Mouse (Mus musculus) CH12.LX (cell line): ENCODE results near the gene Lgals9. TPM values are rescaled to one million over a fixed set of nuclear protein-coding genes. Genes with fewer than 3 reads are reported as not detected.

Source experiments
- DNase-seq: peaks from one replicate; pipeline ENCODE4 v3.0.0-alpha.2; 2013; ENCODE audit errors: extremely low read depth
- H3K27ac ChIP-seq: 2 replicates; pipeline ENCODE4 v1.5.1; 2012; ENCODE audit warnings: low read depth, mild to moderate bottlenecking, control low read depth, moderate library complexity; ENCODE audit not compliant: insufficient read depth
- H3K27me3 ChIP-seq: replicated peaks from 2 replicates; pipeline ENCODE3; 2012; ENCODE audit warnings: inconsistent platforms
- H3K36me3 ChIP-seq, 2 experiments: replicated peaks in 1 of 2; 2 replicates each; pipeline versions ENCODE3 to v1.6.1; 2012; ENCODE audit warnings: inconsistent platforms in 1 of 2, low read length in 1 of 2, mild to moderate bottlenecking in 1 of 2, mixed read lengths in 1 of 2, moderate library complexity in 1 of 2; ENCODE audit not compliant: control insufficient read depth in 1 of 2, insufficient read depth in 1 of 2
- H3K4me1 ChIP-seq, 2 experiments: 2 replicates each; pipeline ENCODE4 v1.6.1; 2012; ENCODE audit warnings: inconsistent platforms in 1 of 2, moderate library complexity in 1 of 2; ENCODE audit not compliant: insufficient read depth in 2 of 2, control insufficient read depth in 1 of 2
- H3K4me2 ChIP-seq: 2 replicates; pipeline ENCODE4 v1.6.1; 2012; ENCODE audit warnings: low read depth, mild to moderate bottlenecking, control low read depth; ENCODE audit not compliant: poor library complexity, insufficient read depth, severe bottlenecking
- H3K4me3 ChIP-seq, 3 experiments: fragments of 150-350 bp in 1 of 3; sonication (generic) in 1 of 3; replicated peaks in 1 of 3; 2 replicates each; pipeline versions ENCODE3 to v1.5.1; 2011 to 2012; ENCODE audit warnings: low read depth in 2 of 3, low read length in 2 of 3, mild to moderate bottlenecking in 2 of 3, moderate library complexity in 2 of 3, control low read depth in 1 of 3, improper control_type of control experiment in 1 of 3, inconsistent platforms in 1 of 3, mixed read lengths in 1 of 3; ENCODE audit not compliant: poor library complexity in 1 of 3
- H3K79me2 ChIP-seq: replicated peaks from 2 replicates; pipeline ENCODE4 v1.6.1; 2012; ENCODE audit warnings: mild to moderate bottlenecking, moderate library complexity; ENCODE audit not compliant: control insufficient read depth, poor library complexity, insufficient read depth, severe bottlenecking; ENCODE audit errors: extremely low read depth
- H3K9ac ChIP-seq: 2 replicates; pipeline ENCODE4 v1.6.1; 2012; ENCODE audit warnings: low read depth, mild to moderate bottlenecking, control low read depth, moderate library complexity; ENCODE audit not compliant: insufficient read depth
- H3K9me3 ChIP-seq: replicated peaks from 2 replicates; pipeline ENCODE3; 2012; ENCODE audit warnings: low read length, inconsistent platforms, mixed read lengths
- BHLHE40 ChIP-seq: IDR thresholded peaks from 2 replicates; pipeline ENCODE4 v1.6.1; 2011; ENCODE audit warnings: mild to moderate bottlenecking, low read depth, low read length, improper control_type of control experiment
- CHD1 ChIP-seq: IDR thresholded peaks from 2 replicates; pipeline ENCODE4 v1.6.1; 2012; ENCODE audit warnings: low read depth, low read length, improper control_type of control experiment, inconsistent platforms
- CTCF ChIP-seq, 2 experiments: IDR thresholded peaks in 1 of 2; conservative IDR thresholded peaks in 1 of 2; 2 replicates each; pipeline ENCODE4 v1.5.1; 2011 to 2012; ENCODE audit warnings: low read depth in 2 of 2, low read length in 2 of 2, improper control_type of control experiment in 1 of 2, inconsistent platforms in 1 of 2, mild to moderate bottlenecking in 1 of 2, moderate library complexity in 1 of 2
- E2F4 ChIP-seq: IDR thresholded peaks from 2 replicates; pipeline ENCODE4 v1.6.1; 2011; ENCODE audit warnings: low read depth, low read length, improper control_type of control experiment; ENCODE audit not compliant: insufficient replicate concordance
- GABPA ChIP-seq: IDR thresholded peaks from 2 replicates; pipeline ENCODE4 v1.6.1; 2012; ENCODE audit warnings: low read depth, low read length, improper control_type of control experiment, inconsistent platforms; ENCODE audit not compliant: insufficient replicate concordance
- HCFC1 ChIP-seq: IDR thresholded peaks from 2 replicates; pipeline ENCODE4 v1.6.1; 2012; ENCODE audit warnings: low read depth, mild to moderate bottlenecking, inconsistent platforms, low read length, improper control_type of control experiment
- IRF4 ChIP-seq: IDR thresholded peaks from 2 replicates; pipeline ENCODE4 v1.6.1; 2014; ENCODE audit warnings: low read depth, mild to moderate bottlenecking, inconsistent platforms, low read length, improper control_type of control experiment
- JUN ChIP-seq: IDR thresholded peaks from 2 replicates; pipeline ENCODE4 v1.6.1; 2011; ENCODE audit warnings: low read depth, mild to moderate bottlenecking, low read length, improper control_type of control experiment, moderate library complexity; ENCODE audit not compliant: insufficient read depth
- MAFK ChIP-seq: IDR thresholded peaks from 2 replicates; pipeline ENCODE4 v1.6.1; 2011; ENCODE audit warnings: low read length, improper control_type of control experiment; ENCODE audit not compliant: insufficient replicate concordance
- NRF1 ChIP-seq: IDR thresholded peaks from 2 replicates; pipeline ENCODE4 v1.6.1; 2014; ENCODE audit warnings: low read depth, mild to moderate bottlenecking, inconsistent platforms, low read length, improper control_type of control experiment, moderate library complexity
- PAX5 ChIP-seq: IDR thresholded peaks from 2 replicates; pipeline ENCODE4 v1.6.1; 2012; ENCODE audit warnings: low read length, inconsistent platforms, mixed read lengths
- RAD21 ChIP-seq: IDR thresholded peaks from 2 replicates; pipeline ENCODE4 v1.6.1; 2011; ENCODE audit warnings: low read depth, mild to moderate bottlenecking, low read length, improper control_type of control experiment, moderate library complexity
- RCOR1 ChIP-seq: conservative IDR thresholded peaks from 2 replicates; pipeline ENCODE4 v1.6.1; 2012; ENCODE audit warnings: low read depth, mild to moderate bottlenecking, inconsistent platforms, low read length, improper control_type of control experiment
- SMC3 ChIP-seq: IDR thresholded peaks from 2 replicates; pipeline ENCODE4 v1.6.1; 2011; ENCODE audit warnings: low read depth, low read length, improper control_type of control experiment
- UBTF ChIP-seq: IDR thresholded peaks from 2 replicates; pipeline ENCODE4 v1.6.1; 2012; ENCODE audit warnings: low read depth, mild to moderate bottlenecking, inconsistent platforms, low read length, improper control_type of control experiment, moderate library complexity
- USF1 ChIP-seq: IDR thresholded peaks from 2 replicates; pipeline ENCODE4 v1.6.1; 2014; ENCODE audit warnings: low read depth, mild to moderate bottlenecking, inconsistent platforms, low read length, improper control_type of control experiment
- USF2 ChIP-seq: conservative IDR thresholded peaks from 2 replicates; pipeline ENCODE4 v1.6.1; 2011; ENCODE audit warnings: low read depth, low read length, improper control_type of control experiment
- ZC3H11A ChIP-seq: IDR thresholded peaks from 2 replicates; pipeline ENCODE4 v1.6.1; 2012; ENCODE audit warnings: low read depth, mild to moderate bottlenecking, inconsistent platforms, low read length, improper control_type of control experiment
- ZKSCAN1 ChIP-seq: IDR thresholded peaks from 2 replicates; pipeline ENCODE4 v1.6.1; 2012; ENCODE audit warnings: low read depth, inconsistent platforms, low read length, improper control_type of control experiment, borderline replicate concordance
- dilution Hi-C: fragments of 300-500 bp; cut with MboI; formaldehyde crosslinking; loops from 2 replicates; pipeline ENCODE4 v1.14.3; 2020; ENCODE audit warnings: low sequenced_read_pairs; ENCODE audit not compliant: extremely low pct_unique_long_range_greater_than_20kb, extremely low pct_ligation_motif_present
- in situ Hi-C: fragments of 300-500 bp; cut with MboI; formaldehyde crosslinking; loops from 3 replicates; pipeline ENCODE4 v1.14.3; 2019; ENCODE audit warnings: low sequenced_read_pairs, low pct_ligation_motif_present, low pct_unique_long_range_greater_than_20kb, mixed read lengths
- polyA plus RNA-seq: library from polyadenylated mRNA; unstranded; fragments of >175 nt; gene quantifications from 2 replicates; pipeline ENCODE4 v1.2.1, GENCODE M21; 2012; ENCODE audit warnings: low read depth; ENCODE audit not compliant: insufficient read length
- total RNA-seq, 2 experiments: library from RNA; depleted of rRNA; stranded (reverse); fragments of 300-350 nt in 1 of 2; fragments of >200 nt in 1 of 2; gene quantifications; 2 replicates each; pipeline ENCODE4 v1.2.3; 2012 to 2014

The Lgals9 gene
- total and polyA plus RNA-seq, 3 experiments = 4.9 to 16.4 (median 5.0) TPM

DNA sequence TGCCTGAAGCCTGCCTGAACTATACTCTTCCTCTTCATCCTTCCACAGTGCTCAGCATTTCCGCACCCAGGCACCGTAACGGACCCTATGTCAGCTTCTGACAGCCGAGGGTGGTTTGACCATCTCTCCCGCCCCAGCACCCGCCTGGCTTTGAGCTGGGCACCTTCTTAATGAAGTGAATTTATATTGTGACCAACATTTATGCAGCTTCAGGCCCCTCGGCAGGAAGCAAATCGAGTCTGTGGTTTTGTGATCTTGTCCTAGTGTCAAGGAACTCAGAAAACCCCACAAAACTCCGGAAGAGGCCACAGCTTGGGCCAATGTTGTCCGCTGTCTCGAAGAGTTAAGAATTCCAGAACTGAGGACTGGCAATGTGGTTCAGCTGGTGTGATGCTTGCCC, 48.9 kb upstream of the Lgals9 start:
- H3K27ac ChIP-seq = no peak overlapping the region
- no peak for DNase-seq
- no peak overlapping the region for H3K4me3 ChIP-seq
- no peak overlapping the region for H3K4me2 ChIP-seq
- dilution Hi-C loops (no loop called here), in situ Hi-C loops (loop anchor here (5.0 kb wide), 2 partner anchors 49 to 179 kb away; no protein-coding TSS in a partner anchor)
- H3K36me3 ChIP-seq = peaks cover 88 to 99% of the 10 kb centered on the region in 2 experiments
- H3K79me2 ChIP-seq = no peaks in the 10 kb centered on the region
- H3K9me3 ChIP-seq = no peaks in the 10 kb centered on the region
- no peak for TF ChIP-seq NRF1
- TF ChIP-seq CTCF (conservative IDR thresholded peaks at IDR 0.05 in 1 of 2, IDR thresholded peaks at IDR 0.05 in 1 of 2; ENCODE audit: low read depth in 2 of 2, low read length in 2 of 2) = no peak
- no peak for TF ChIP-seq RCOR1
- TF ChIP-seq ZC3H11A = no peak
- TF ChIP-seq GABPA = no peak
- no peak for TF ChIP-seq USF2
- TF ChIP-seq IRF4 = no peak
- TF ChIP-seq JUN = no peak
- no peak for TF ChIP-seq PAX5
- no peak for TF ChIP-seq ZKSCAN1
- TF ChIP-seq RAD21 = no peak
- no peak for TF ChIP-seq UBTF
- TF ChIP-seq USF1 = no peak
- TF ChIP-seq BHLHE40 = no peak
- TF ChIP-seq CHD1 = no peak
- TF ChIP-seq HCFC1 = no peak
- TF ChIP-seq E2F4 = no peak
- TF ChIP-seq SMC3 = no peak
- H3K4me1 ChIP-seq = peaks cover 6 to 44% of the 10 kb centered on the region in 2 experiments
- no peak overlapping the region for H3K9ac ChIP-seq
- H3K27me3 ChIP-seq = no peaks in the 10 kb centered on the region

DNA sequence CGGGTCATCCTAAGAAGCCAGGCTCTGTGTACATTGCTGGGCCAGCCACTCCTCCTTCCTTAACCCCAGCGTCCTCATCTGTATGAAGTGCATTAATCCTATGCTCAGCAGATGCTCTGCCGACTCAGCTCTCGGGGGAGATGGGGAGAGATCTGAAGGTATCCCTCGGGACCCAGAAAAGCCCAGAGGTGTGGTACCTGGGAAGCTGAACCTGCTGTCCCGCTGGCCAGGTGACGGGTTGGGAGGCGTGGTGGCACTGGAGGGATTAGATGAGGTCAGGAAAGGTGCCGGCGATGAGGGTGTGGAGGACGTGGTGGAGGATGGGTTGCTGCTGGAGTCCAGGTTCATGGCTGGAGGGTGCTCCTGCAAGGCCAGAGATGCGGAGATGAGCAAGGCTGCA, 48.3 kb upstream of the Lgals9 start:
- Histone ChIP-seq H3K27me3 (no peaks in the 10 kb centered on the region), H3K27ac (no peak overlapping the region), H3K4me1 (peaks cover 6 to 44% of the 10 kb centered on the region in 2 experiments)
- no peak for DNase-seq
- TF ChIP-seq SMC3 (no peak), MAFK (0 out of 2 replicates have a peak, but pooled peaks have one; percentile 7)
- TF ChIP-seq, all 38 proteins: peak for 1
- no peaks in the 10 kb centered on the region for H3K9me3 ChIP-seq
- H3K36me3 ChIP-seq = peaks cover 88 to 98% of the 10 kb centered on the region in 2 experiments
- H3K4me2 ChIP-seq = no peak overlapping the region
- in situ Hi-C loops = loop anchor here (5.0 kb wide), 2 partner anchors 49 to 179 kb away; no protein-coding TSS in a partner anchor
- dilution Hi-C loops = no loop called here
- no peak overlapping the region for H3K4me3 ChIP-seq
- no peaks in the 10 kb centered on the region for H3K79me2 ChIP-seq
- H3K9ac ChIP-seq = no peak overlapping the region
